Mouse (Mus musculus) intestine, postnatal 0 days (tissue): ENCODE results near the gene Mvb12b. TPM values are rescaled to one million over a fixed set of nuclear protein-coding genes. Genes with fewer than 3 reads are reported as not detected.

Experiments
- ATAC-seq: fragments of 200-750 bp; cut with Nextera tagmentation; 2 replicates; pipeline ENCODE4 v1.8.0; 2017; ENCODE audit warnings: mild to moderate bottlenecking, moderate TSS enrichment, moderate library complexity
- H3K27ac ChIP-seq: fragments of 300-500 bp; sonication (generic); 2 replicates; pipeline ENCODE4 v1.5.1; 2014; ENCODE audit warnings: mild to moderate bottlenecking, low read depth, low read length, moderate library complexity
- H3K27me3 ChIP-seq: fragments of 300-500 bp; sonication (generic); replicated peaks from 2 replicates; pipeline ENCODE4 v1.6.1; 2014; ENCODE audit warnings: low read length, mixed read lengths; ENCODE audit not compliant: control insufficient read depth, insufficient read depth
- H3K36me3 ChIP-seq: fragments of 300-500 bp; sonication (generic); 2 replicates; pipeline ENCODE4 v1.6.1; 2014; ENCODE audit warnings: mild to moderate bottlenecking, moderate library complexity; ENCODE audit not compliant: control insufficient read depth, insufficient read depth
- H3K4me1 ChIP-seq: fragments of 300-500 bp; sonication (generic); replicated peaks from 2 replicates; pipeline ENCODE4 v1.6.1; 2014; ENCODE audit warnings: antibody characterized with exemption, low read length, mixed read lengths; ENCODE audit not compliant: control insufficient read depth, insufficient read depth
- H3K4me2 ChIP-seq: fragments of 300-500 bp; sonication (generic); replicated peaks from 2 replicates; pipeline ENCODE4 v1.6.1; 2014; ENCODE audit warnings: low read depth, mild to moderate bottlenecking, moderate library complexity
- H3K4me3 ChIP-seq: fragments of 300-500 bp; sonication (generic); 2 replicates; pipeline ENCODE4 v1.5.1; 2014; ENCODE audit warnings: low read depth, low read length
- H3K9ac ChIP-seq: fragments of 300-500 bp; sonication (generic); 2 replicates; pipeline ENCODE4 v1.6.1; 2014; ENCODE audit warnings: mild to moderate bottlenecking, low read depth, low read length
- H3K9me3 ChIP-seq: fragments of 300-500 bp; sonication (generic); 2 replicates; pipeline ENCODE4 v1.6.1; 2016; ENCODE audit warnings: mixed run types; ENCODE audit not compliant: control insufficient read depth
- CTCF ChIP-seq: sonication (generic); IDR thresholded peaks from 2 replicates; pipeline ENCODE4 v1.5.1; 2016; ENCODE audit warnings: low read depth, mild to moderate bottlenecking, control low read depth, antibody characterized with exemption, moderate library complexity
- WGBS: fragments of 180-500 bp; shearing (Covaris S2); extraction: QIAGEN DNeasy Blood & Tissue Kit; methylation state at CpG from one replicate; pipeline ENCODE4 v1.1.7; 2014; 5-methylcytosine and 5-hydroxymethylcytosine counted together
- polyA plus RNA-seq: library from polyadenylated mRNA; unstranded; fragments of >200 nt; fragmentation: Nextera tagmentation; extraction: Ambion mirVana; gene quantifications from 2 replicates; pipeline ENCODE4 v1.2.1, GENCODE M21; 2015

Gene Mvb12b
- polyA plus RNA-seq, 1 experiment from 2014 or later, result 6.7 TPM

DNA sequence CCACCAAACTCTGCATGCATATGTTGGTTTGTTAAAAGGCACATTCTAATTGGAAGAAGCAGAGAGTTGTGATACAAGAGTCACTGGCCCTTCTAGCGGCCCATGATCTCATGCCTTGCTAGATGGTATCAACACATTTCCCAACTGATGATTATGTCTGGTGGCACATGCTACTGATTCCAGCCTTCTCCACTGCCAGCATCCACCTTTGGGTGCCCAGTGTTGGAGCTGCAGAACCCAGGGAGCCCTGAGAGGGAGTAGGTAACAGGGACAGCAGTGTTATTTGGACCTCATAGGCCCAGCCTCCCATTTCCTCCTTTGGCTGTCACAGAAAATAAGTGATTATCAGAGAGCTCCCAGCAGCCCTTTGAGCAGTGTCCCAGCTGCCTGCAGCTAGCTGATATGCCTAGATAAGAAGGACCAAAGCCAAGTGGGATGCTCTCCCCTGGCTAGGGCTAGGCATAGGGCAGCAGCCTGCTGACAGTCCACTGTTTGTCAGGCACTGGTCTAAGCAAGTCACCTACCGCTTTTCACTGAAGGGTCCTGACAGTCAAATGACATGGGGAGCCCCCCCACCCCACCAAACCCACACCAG lies 44.7 kb downstream of the Mvb12b start:
- H3K36me3 ChIP-seq, result peaks cover 6% of the 10 kb centered on the region; the same call in 1 of the 2 replicates
- H3K4me1 ChIP-seq, result no peaks in the 10 kb centered on the region
- no peak overlapping the region for H3K4me2 ChIP-seq
- H3K9me3 ChIP-seq, result no peaks in the 10 kb centered on the region
- 87% methylated on average over 2 of the region's 2 CpGs for WGBS
- ATAC-seq, result no peak
- no peak overlapping the region for H3K9ac ChIP-seq
- H3K27ac ChIP-seq, result no peak overlapping the region
- no peaks in the 10 kb centered on the region for H3K27me3 ChIP-seq
- no peak overlapping the region for H3K4me3 ChIP-seq
- TF ChIP-seq CTCF, result no peak

DNA sequence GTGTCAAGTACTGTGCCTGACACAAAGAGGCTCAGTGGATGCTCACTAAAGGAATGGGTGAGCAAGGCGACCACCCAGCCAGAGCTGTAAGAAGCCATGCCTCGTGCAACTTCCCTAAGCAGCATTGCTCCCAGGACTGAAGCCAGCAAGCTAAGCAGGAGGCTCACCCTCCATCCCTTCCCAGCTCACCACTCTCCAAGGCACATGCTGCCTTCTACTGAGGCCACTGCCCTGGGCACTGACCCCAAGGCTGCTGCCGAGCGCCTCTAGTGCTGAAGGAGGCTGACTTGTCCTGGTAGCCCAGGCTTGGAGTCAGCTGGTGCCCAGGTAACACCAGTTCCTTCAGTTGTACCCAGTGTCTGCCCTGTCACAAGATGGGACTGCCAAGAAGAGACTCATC lies 45.8 kb downstream of the Mvb12b start:
- Histone ChIP-seq H3K9me3 (no peaks in the 10 kb centered on the region), H3K9ac (no peak overlapping the region), H3K4me2 (no peak overlapping the region), H3K27ac (no peak overlapping the region), H3K36me3 (peaks cover 6% of the 10 kb centered on the region; the same call in 1 of the 2 replicates), H3K27me3 (no peaks in the 10 kb centered on the region), H3K4me3 (no peak overlapping the region), H3K4me1 (no peaks in the 10 kb centered on the region)
- 89% methylated on average over 4 of the region's 4 CpGs for WGBS
- TF ChIP-seq CTCF, result no peak
- ATAC-seq, result no peak

DNA sequence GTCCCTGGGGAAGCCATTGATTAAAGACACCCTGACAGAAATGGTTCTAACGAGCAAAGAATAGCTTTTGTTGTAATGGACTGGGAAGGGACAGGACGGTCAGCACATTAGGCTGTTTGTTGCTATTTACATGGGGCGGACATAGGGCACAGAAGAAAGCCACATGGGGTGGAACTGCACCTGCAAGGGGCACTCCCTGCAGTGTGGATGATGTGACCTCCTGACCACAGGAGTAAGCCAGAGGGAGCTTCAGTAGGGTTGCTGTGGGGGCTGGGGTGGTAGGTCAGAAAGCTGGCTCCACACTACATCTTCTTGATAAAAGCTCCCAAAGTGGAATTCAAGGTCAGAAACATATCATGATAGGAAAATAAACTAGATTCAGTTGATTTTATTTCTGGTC lies 47.3 kb downstream of the Mvb12b start:
- ATAC-seq, result no peak
- Histone ChIP-seq H3K36me3 (peaks cover 6% of the 10 kb centered on the region; the same call in 1 of the 2 replicates), H3K4me3 (no peak overlapping the region), H3K27me3 (no peaks in the 10 kb centered on the region), H3K4me1 (no peaks in the 10 kb centered on the region), H3K27ac (no peak overlapping the region), H3K9ac (no peak overlapping the region), H3K4me2 (no peak overlapping the region), H3K9me3 (no peaks in the 10 kb centered on the region)
- WGBS, result 87% methylated on average over 3 of the region's 3 CpGs
- TF ChIP-seq CTCF, result no peak

DNA sequence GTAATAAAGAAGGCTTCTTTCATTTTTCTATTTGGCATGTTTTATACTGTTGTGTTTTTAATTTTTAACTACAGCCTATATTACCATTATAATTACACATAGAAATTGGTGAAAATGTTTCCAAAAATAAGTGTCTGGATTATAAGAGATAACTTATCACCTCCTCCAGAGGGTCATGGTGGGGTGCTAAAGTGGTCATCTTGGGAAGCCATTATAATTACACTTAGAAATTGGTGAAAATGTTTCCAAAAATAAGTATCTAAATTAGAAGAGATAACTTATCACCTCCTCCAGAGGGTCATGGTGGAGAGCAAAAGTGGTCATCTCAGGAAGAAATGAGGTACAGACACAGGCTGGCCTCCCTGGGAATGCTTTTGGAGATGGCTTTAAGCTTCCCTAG lies 48.5 kb downstream of the Mvb12b start:
- ATAC-seq, result no peak
- no peak for TF ChIP-seq CTCF
- Histone ChIP-seq H3K27ac (no peak overlapping the region), H3K27me3 (no peaks in the 10 kb centered on the region), H3K9me3 (no peaks in the 10 kb centered on the region), H3K4me1 (no peaks in the 10 kb centered on the region), H3K4me2 (no peak overlapping the region), H3K4me3 (no peak overlapping the region), H3K9ac (no peak overlapping the region), H3K36me3 (peaks cover 6% of the 10 kb centered on the region; the same call in 1 of the 2 replicates)

DNA sequence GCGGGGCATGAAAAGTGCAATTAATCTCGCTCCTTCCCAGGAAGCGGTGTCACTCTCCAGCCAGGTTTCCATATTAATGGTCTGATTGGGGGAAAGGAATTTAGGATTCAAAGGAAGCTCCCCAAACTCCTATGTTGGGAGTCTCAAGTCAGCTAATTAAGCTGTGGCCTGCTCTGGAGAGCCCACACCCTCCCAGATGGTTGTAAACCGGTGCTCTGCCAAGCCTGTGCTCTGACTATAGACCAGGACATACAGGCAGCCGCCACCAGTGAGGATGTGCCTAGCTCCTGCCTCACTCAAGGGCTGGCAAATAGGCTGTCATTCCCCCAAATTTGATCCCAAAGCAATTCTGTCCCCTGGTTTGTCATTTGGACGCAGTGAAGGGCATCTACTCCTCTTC lies 50.4 kb downstream of the Mvb12b start:
- Histone ChIP-seq H3K27ac (no peak overlapping the region), H3K27me3 (no peaks in the 10 kb centered on the region), H3K4me2 (no peak overlapping the region), H3K9me3 (no peaks in the 10 kb centered on the region), H3K36me3 (peaks cover 6% of the 10 kb centered on the region; the same call in 1 of the 2 replicates), H3K4me1 (no peaks in the 10 kb centered on the region), H3K4me3 (no peak overlapping the region), H3K9ac (no peak overlapping the region)
- 87% methylated on average over 6 of the region's 6 CpGs for WGBS
- TF ChIP-seq CTCF, result no peak
- no peak for ATAC-seq

DNA sequence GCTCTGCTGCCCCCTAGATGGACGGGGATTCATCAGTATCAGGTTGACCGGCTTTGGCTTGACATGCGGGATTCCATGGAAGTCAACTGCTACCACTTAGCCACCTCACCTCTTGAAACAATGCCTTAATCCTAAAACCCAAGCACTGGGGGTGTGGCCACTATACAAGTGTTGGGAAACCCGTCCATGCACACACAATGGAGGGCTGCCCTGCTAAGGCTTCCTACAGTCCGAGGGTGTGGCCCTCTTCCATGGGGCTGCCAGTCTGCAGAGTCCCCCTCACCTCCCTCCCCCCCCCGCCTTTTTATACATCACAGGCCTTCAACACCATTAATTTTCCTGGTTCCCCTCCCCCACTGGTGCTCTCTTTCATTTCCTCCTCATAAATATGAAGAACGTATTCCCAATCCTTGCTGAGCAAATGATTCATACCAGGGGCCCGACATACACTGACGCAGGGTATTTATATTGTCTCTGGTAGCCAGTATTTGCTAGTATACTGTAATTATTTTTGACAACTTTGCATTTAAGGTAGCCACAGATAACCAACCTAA lies 51.0 kb downstream of the Mvb12b start:
- no peak overlapping the region for H3K9ac ChIP-seq
- H3K27me3 ChIP-seq, result no peaks in the 10 kb centered on the region
- H3K4me3 ChIP-seq, result no peak overlapping the region
- no peak for ATAC-seq
- no peak overlapping the region for H3K4me2 ChIP-seq
- no peaks in the 10 kb centered on the region for H3K9me3 ChIP-seq
- H3K4me1 ChIP-seq, result no peaks in the 10 kb centered on the region
- WGBS, result 78% methylated on average over 9 of the region's 9 CpGs
- H3K27ac ChIP-seq, result no peak overlapping the region
- peaks cover 6% of the 10 kb centered on the region; the same call in 1 of the 2 replicates for H3K36me3 ChIP-seq
- 0 out of 2 replicates have a peak, but pooled peaks have one; percentile 9 for TF ChIP-seq CTCF

DNA sequence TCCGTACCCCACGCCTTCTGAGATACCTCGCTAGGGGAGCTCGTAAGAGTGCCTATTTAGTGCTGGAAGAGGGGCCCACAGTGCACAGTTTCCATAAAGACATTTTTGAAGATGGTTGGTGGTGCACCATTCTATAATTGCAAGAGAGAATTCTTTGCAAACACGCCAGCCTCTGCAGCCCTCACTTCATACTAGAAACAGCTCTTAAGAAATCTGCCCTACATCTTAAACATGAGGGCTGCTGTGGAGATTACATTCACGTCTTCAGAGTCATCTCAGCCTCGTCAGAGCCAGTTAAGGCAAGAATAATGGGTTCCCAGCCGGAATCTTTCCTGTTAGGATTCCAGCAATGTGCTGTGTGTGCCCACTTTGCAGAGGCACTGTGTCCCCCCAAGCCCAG lies 52.7 kb downstream of the Mvb12b start:
- TF ChIP-seq CTCF, result no peak
- H3K4me2 ChIP-seq, result no peak overlapping the region
- no peaks in the 10 kb centered on the region for H3K9me3 ChIP-seq
- no peaks in the 10 kb centered on the region for H3K4me1 ChIP-seq
- no peak overlapping the region for H3K27ac ChIP-seq
- WGBS, result 89% methylated on average over 8 of the region's 8 CpGs
- ATAC-seq, result no peak
- no peaks in the 10 kb centered on the region for H3K27me3 ChIP-seq
- H3K36me3 ChIP-seq, result peaks cover 6% of the 10 kb centered on the region; the same call in 1 of the 2 replicates
- no peak overlapping the region for H3K9ac ChIP-seq
- H3K4me3 ChIP-seq, result no peak overlapping the region
